ENCODE assay signal across 8 mouse cellular contexts in genomic region chrX:106027343-106027674, GRCm38 (mm10). TPM values are rescaled to one million over a fixed set of nuclear protein-coding genes. Genes with fewer than 3 reads are reported as not detected.
DNase-seq lines count a peak whose midpoint lies in the region; ATAC-seq and TF ChIP-seq lines count a peak whose summit lies in the region.

No protein-coding gene starts in this region.

- peaks cover 3% of the 10 kb centered on the region; the same call in 1 of the 2 replicates for H3K27me3 ChIP-seq in kidney, embryonic 16.5 days (ENCODE audit: insufficient read depth, low read length)
- no peaks in the 10 kb centered on the region for H3K27me3 ChIP-seq in midbrain, embryonic 15.5 days (replicated peaks)

- peak overlapping the region; percentile 80 for H3K27ac ChIP-seq in kidney, embryonic 16.5 days (ENCODE audit: low read length)
- no peak overlapping the region for H3K27ac ChIP-seq in cortical plate, adult 2 months (ENCODE audit: insufficient read depth, low read length)
- H3K27ac ChIP-seq in midbrain, embryonic 15.5 days, result peak overlapping the region; percentile 76

- H3K4me1 ChIP-seq in kidney, embryonic 16.5 days (ENCODE audit: insufficient read depth, low read length), result 0 out of 2 replicates have a peak, but pooled peaks cover 2% of the 10 kb centered on the region
- no peaks in the 10 kb centered on the region for H3K4me1 ChIP-seq in cortical plate, adult 2 months (ENCODE audit: control insufficient read depth, insufficient read depth, low read length)
- H3K4me1 ChIP-seq in midbrain, embryonic 15.5 days, result peaks cover 6% of the 10 kb centered on the region

- 20% methylated on average over 8 of the region's 8 CpGs for WGBS in kidney, embryonic 16.5 days
- WGBS in midbrain, embryonic 15.5 days, result 26% methylated on average over 8 of the region's 8 CpGs

- ATAC-seq in kidney, embryonic 16.5 days (ENCODE audit: low FRiP score, low TSS enrichment), result no peak; the same call in 1 of the 2 replicates
- peak; percentile 32 for ATAC-seq in inflammation-experienced regulatory T-cells, adult 6 months
- ATAC-seq in midbrain, embryonic 15.5 days (replicated peaks), result no peak
- ATAC-seq in frontal cortex, adult (ENCODE audit: low TSS enrichment), result no peak

- peak overlapping the region; percentile 77 for H3K9ac ChIP-seq in kidney, embryonic 16.5 days (replicated peaks; ENCODE audit: low read length)
- peak overlapping the region; percentile 49 for H3K9ac ChIP-seq in midbrain, embryonic 15.5 days

- no peak for DNase-seq in kidney, postnatal 4 days
- DNase-seq in cerebellum, adult 9-11 months, result no peak
- no peak for DNase-seq in gastrocnemius, postnatal 14 days

- no peaks in the 10 kb centered on the region for H3K36me3 ChIP-seq in kidney, embryonic 16.5 days (ENCODE audit: insufficient read depth, low read length)
- no peaks in the 10 kb centered on the region for H3K36me3 ChIP-seq in midbrain, embryonic 15.5 days (replicated peaks)

- intact Hi-C loops in gastrocnemius, postnatal 14 days (cut with DNase I; ENCODE audit: low total_unique reads), result no loop called here

- no peak for TF ChIP-seq POLR2A in cortical plate, adult 2 months (IDR thresholded peaks at IDR 0.05; ENCODE audit: extremely low read depth, insufficient read depth, low read length)

- peak overlapping the region; percentile 53 for H3K4me2 ChIP-seq in kidney, embryonic 16.5 days (replicated peaks; ENCODE audit: low read depth, low read length)
- H3K4me2 ChIP-seq in midbrain, embryonic 15.5 days, result peak overlapping the region; percentile 56

- no peaks in the 10 kb centered on the region for H3K9me3 ChIP-seq in kidney, embryonic 16.5 days (ENCODE audit: low read length)
- H3K9me3 ChIP-seq in midbrain, embryonic 15.5 days, result no peaks in the 10 kb centered on the region

- peak overlapping the region; percentile 64 for H3K4me3 ChIP-seq in kidney, embryonic 16.5 days (ENCODE audit: low read length)
- H3K4me3 ChIP-seq in cortical plate, adult 2 months (ENCODE audit: insufficient read depth, low read length), result peak overlapping the region; percentile 41
- peak overlapping the region; percentile 51 for H3K4me3 ChIP-seq in midbrain, embryonic 15.5 days

- no peak for TF ChIP-seq CTCF in cortical plate, adult 2 months (IDR thresholded peaks at IDR 0.05; ENCODE audit: extremely low read depth, insufficient read depth, low read length)

RNA-seq across cellular contexts. Expression of gene Atp7a, which starts 0.2 kb away (rescaled TPM):
- polyA plus RNA-seq in kidney, embryonic 16.5 days (2015; fragmentation: Nextera tagmentation; extraction: Ambion mirVana), result 29.0 and 29.4 TPM in 2 replicates
- polyA plus RNA-seq in cortical plate, adult 2 months (2012; rRNA removed), result 2.6 and 2.8 TPM in 2 replicates
- 10 to 100 TPM in 1 of 3 experiments, 1 to 10 TPM in 2; 6.0 to 10.4 (median 9.3) TPM for polyA plus RNA-seq in inflammation-experienced regulatory T-cells, adult 6 months (2017; shearing (Covaris generic))
- polyA plus RNA-seq in midbrain, embryonic 15.5 days (2015; fragmentation: Nextera tagmentation; extraction: Ambion mirVana), result 15.0 and 16.3 TPM in 2 replicates
- 10 to 100 TPM; 11.6 to 11.7 TPM for total RNA-seq in gastrocnemius, postnatal 14 days (2021)

RNA-seq across cellular contexts. Expression of gene Cox7b, which starts 11.8 kb away (rescaled TPM):
- polyA plus RNA-seq in kidney, embryonic 16.5 days (2015; fragmentation: Nextera tagmentation; extraction: Ambion mirVana), result 404 and 413 TPM in 2 replicates
- 394 and 420 TPM in 2 replicates for polyA plus RNA-seq in cortical plate, adult 2 months (2012; rRNA removed)
- 100 to 1,000 TPM; 180 to 388 (median 345) TPM for polyA plus RNA-seq in inflammation-experienced regulatory T-cells, adult 6 months (2017; shearing (Covaris generic))
- 354 and 372 TPM in 2 replicates for polyA plus RNA-seq in midbrain, embryonic 15.5 days (2015; fragmentation: Nextera tagmentation; extraction: Ambion mirVana)
- total RNA-seq in gastrocnemius, postnatal 14 days (2021), result 100 to 1,000 TPM; 850 to 996 TPM

RNA-seq across cellular contexts. Expression of gene Magt1, which starts 15.6 kb away (rescaled TPM):
- 72.5 and 76.9 TPM in 2 replicates for polyA plus RNA-seq in kidney, embryonic 16.5 days (2015; fragmentation: Nextera tagmentation; extraction: Ambion mirVana)
- polyA plus RNA-seq in cortical plate, adult 2 months (2012; rRNA removed), result 7.3 and 9.1 TPM in 2 replicates
- polyA plus RNA-seq in inflammation-experienced regulatory T-cells, adult 6 months (2017; shearing (Covaris generic)), result 10 to 100 TPM; 28.5 to 45.3 (median 29.1) TPM
- polyA plus RNA-seq in midbrain, embryonic 15.5 days (2015; fragmentation: Nextera tagmentation; extraction: Ambion mirVana), result 19.0 and 19.4 TPM in 2 replicates
- total RNA-seq in gastrocnemius, postnatal 14 days (2021), result 10 to 100 TPM; 24.2 to 27.7 TPM
